Mouse (Mus musculus) small intestine, adult 2 months (tissue): ENCODE measurements at regions not wholly inside any gene's neighbourhood (a gene's known extent, or its start where the extent isn't known, plus 50 kb on each side); places are given as distances from the start of the nearest gene placed in this dataset.

Experiments
- H3K27ac ChIP-seq: fragments of 200-500 bp; 2 replicates; pipeline ENCODE4 v1.5.1; 2012; ENCODE audit warnings: low read depth, low read length, control low read depth, inconsistent platforms; ENCODE audit not compliant: insufficient read depth
- H3K27me3 ChIP-seq: fragments of 200-500 bp; 2 replicates; pipeline ENCODE4 v1.6.1; 2012; ENCODE audit warnings: mild to moderate bottlenecking, moderate library complexity, low read length, inconsistent platforms; ENCODE audit not compliant: control insufficient read depth, insufficient read depth
- H3K36me3 ChIP-seq: fragments of 200-500 bp; 2 replicates; pipeline ENCODE4 v1.6.1; 2012; ENCODE audit warnings: mild to moderate bottlenecking, low read length, control low read depth, inconsistent platforms; ENCODE audit not compliant: control insufficient read depth, insufficient read depth
- H3K4me1 ChIP-seq: fragments of 200-500 bp; 2 replicates; pipeline ENCODE4 v1.6.1; 2012; ENCODE audit warnings: low read length, inconsistent platforms, mixed read lengths; ENCODE audit not compliant: control insufficient read depth, insufficient read depth, insufficient read length
- H3K4me3 ChIP-seq: fragments of 200-500 bp; 2 replicates; pipeline ENCODE4 v1.5.1; 2012; ENCODE audit warnings: low read depth, mild to moderate bottlenecking, control low read depth, inconsistent platforms, low read length, moderate library complexity
- CTCF ChIP-seq: fragments of 200-500 bp; IDR thresholded peaks from 2 replicates; pipeline ENCODE4 v1.5.1; 2012; ENCODE audit warnings: low read depth, mild to moderate bottlenecking, control low read depth, inconsistent platforms, low read length, moderate library complexity, mixed read lengths; ENCODE audit not compliant: insufficient replicate concordance, insufficient read length; ENCODE audit errors: extremely low read depth
- POLR2A ChIP-seq: fragments of 200-500 bp; IDR thresholded peaks from 2 replicates; pipeline ENCODE4 v1.6.1; 2012; ENCODE audit warnings: low read depth, mild to moderate bottlenecking, control low read depth, inconsistent platforms, low read length, moderate library complexity
- WGBS: fragments of 180-500 bp; shearing (Covaris S2); methylation state at CpG from one replicate; pipeline ENCODE4 v1.1.7; 2018; 5-methylcytosine and 5-hydroxymethylcytosine counted together

DNA sequence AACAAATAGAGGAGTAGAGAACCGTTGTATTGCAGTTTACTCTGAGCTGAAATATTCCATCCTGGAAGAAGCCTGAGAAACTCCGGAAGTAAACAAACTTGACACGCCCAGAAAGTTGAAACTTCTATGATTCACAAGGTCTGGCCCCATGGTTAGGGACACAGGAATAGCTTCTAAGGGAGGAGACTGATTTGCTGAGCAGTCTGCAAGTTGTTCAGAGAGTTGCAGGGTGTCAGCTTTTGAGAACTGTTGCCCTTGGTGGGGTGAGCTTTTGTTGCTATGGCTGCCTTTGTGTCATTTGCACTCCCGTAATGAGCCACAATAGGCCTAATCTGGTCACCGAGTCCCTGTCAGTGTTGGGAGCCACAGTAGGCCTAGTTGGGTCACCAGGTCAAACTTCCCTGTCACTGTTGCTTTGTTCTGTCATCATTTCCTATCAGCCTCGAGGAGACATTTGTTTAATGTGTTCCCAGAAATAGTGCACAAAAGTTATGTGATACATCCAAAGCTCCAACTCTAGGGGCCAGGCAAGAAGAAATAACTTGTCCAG lies 443.9 kb downstream of the 1810013L24Rik start:
- WGBS, result 56% methylated on average over 6 of the region's 6 CpGs

GRCm38 (mm10) chr16:9274583-9275100 lies 444.7 kb downstream of the 1810013L24Rik start:
- H3K27ac ChIP-seq, result no peak overlapping the region
- WGBS, result 70% methylated on average over 7 of the region's 7 CpGs
- H3K4me1 ChIP-seq, result no peaks in the 10 kb centered on the region
- TF ChIP-seq CTCF, result no peak
- no peak for TF ChIP-seq POLR2A
- no peaks in the 10 kb centered on the region for H3K27me3 ChIP-seq
- H3K36me3 ChIP-seq, result no peaks in the 10 kb centered on the region
- H3K4me3 ChIP-seq, result no peak overlapping the region

More for the DNA sequence above, 443.9 kb downstream of the 1810013L24Rik start:
- TF ChIP-seq CTCF, result no peak
- TF ChIP-seq POLR2A, result no peak
- H3K4me1 ChIP-seq, result no peaks in the 10 kb centered on the region
- H3K27me3 ChIP-seq, result no peaks in the 10 kb centered on the region
- no peak overlapping the region for H3K4me3 ChIP-seq
- no peak overlapping the region for H3K27ac ChIP-seq
- H3K36me3 ChIP-seq, result no peaks in the 10 kb centered on the region

DNA sequence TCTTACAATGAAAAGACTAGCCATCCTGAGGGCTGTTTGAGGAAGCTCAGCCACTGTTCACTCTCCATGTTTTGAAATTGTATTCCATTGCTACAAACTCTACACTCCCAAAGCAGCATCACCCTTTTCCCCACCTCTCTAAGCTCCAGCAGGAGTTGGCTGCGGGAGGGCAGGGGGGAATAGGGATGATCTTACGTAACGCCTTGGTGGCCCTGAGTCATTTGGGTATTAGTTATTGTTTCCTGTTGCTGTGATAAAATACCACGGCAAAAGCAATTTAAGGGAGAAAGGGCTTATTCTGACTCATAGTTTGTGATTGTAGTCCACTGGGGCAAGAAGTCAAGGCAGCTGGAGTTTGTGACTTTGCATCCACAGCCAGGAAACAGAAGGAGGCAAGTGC lies 445.5 kb downstream of the 1810013L24Rik start:
- Histone ChIP-seq H3K4me1 (no peaks in the 10 kb centered on the region), H3K36me3 (no peaks in the 10 kb centered on the region), H3K27me3 (no peaks in the 10 kb centered on the region), H3K4me3 (no peak overlapping the region), H3K27ac (no peak overlapping the region)
- whole genome bisulfite sequencing, result 69% methylated on average over 4 of the region's 4 CpGs
- TF ChIP-seq CTCF (no peak), POLR2A (no peak)

DNA sequence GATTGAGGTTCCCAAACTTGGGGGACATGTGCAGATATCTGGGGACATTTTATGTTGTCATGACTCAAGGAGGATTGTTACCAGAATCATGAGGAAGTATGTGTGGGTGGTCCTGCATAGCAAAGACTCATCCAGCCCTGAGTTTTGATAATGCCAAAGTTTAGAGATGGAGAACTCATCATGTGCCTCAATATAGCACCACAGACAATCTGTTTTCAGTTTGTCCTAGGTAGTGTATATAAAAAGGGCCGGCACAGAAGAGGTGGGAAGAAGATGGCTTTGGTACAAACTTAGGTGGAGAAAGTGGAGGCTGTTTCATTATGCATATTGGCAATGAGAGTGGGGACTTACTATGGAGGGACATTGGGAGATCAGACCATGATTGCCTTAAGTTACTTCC lies 447.2 kb downstream of the 1810013L24Rik start:
- H3K27me3 ChIP-seq, result no peaks in the 10 kb centered on the region
- no peaks in the 10 kb centered on the region for H3K36me3 ChIP-seq
- H3K4me1 ChIP-seq, result no peaks in the 10 kb centered on the region
- no peak overlapping the region for H3K27ac ChIP-seq
- H3K4me3 ChIP-seq, result no peak overlapping the region
- WGBS, result 95% methylated on average over 1 of the region's 1 CpGs
- TF ChIP-seq POLR2A (no peak), CTCF (no peak)

- Histone ChIP-seq H3K36me3 (no peaks in the 10 kb centered on the region), H3K4me1 (no peaks in the 10 kb centered on the region), H3K27me3 (no peaks in the 10 kb centered on the region), H3K4me3 (no peak overlapping the region), H3K27ac (no peak overlapping the region)
- 71% methylated on average over 6 of the region's 6 CpGs for WGBS
- TF ChIP-seq POLR2A (no peak), CTCF (no peak)
These were observed 449.8 kb downstream of the 1810013L24Rik start for GRCm38 (mm10) chr16:9279726-9280125.

DNA sequence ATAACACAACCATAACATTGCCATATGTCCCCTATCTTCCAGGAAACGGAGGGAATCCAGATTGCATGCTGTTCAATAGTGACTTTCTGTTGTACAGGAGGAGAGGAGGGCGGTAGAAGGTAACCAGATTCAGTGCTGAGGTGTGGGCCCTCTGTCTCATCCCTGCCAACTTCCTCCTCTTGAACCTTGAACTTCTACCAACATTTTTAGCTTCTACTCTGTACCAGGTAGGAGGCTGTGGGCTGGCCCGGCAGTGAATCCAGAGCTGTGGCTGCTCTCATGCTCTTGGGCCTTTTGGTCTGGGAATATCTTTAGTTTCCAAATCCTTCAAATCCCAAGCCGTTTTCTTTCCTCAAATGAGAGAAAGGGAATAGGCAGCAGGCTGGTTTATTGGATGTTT lies 450.5 kb downstream of the 1810013L24Rik start:
- H3K4me1 ChIP-seq, result no peaks in the 10 kb centered on the region
- 66% methylated on average over 4 of the region's 4 CpGs for WGBS

GRCm38 (mm10) chr16:9280931-9281330 lies 451.0 kb downstream of the 1810013L24Rik start:
- 13% methylated on average over 5 of the region's 5 CpGs for WGBS
- no peak for TF ChIP-seq CTCF
- TF ChIP-seq POLR2A, result no peak

More for the DNA sequence above, 450.5 kb downstream of the 1810013L24Rik start:
- Histone ChIP-seq H3K36me3 (no peaks in the 10 kb centered on the region), H3K27me3 (no peaks in the 10 kb centered on the region), H3K4me3 (no peak overlapping the region), H3K27ac (no peak overlapping the region)
- no peak for TF ChIP-seq POLR2A
- no peak for TF ChIP-seq CTCF

GRCm38 (mm10) chr16:9284423-9284822 lies 454.5 kb downstream of the 1810013L24Rik start:
- Histone ChIP-seq H3K27me3 (no peaks in the 10 kb centered on the region), H3K4me3 (no peak overlapping the region), H3K27ac (no peak overlapping the region), H3K36me3 (no peaks in the 10 kb centered on the region), H3K4me1 (no peaks in the 10 kb centered on the region)
- TF ChIP-seq POLR2A (no peak), CTCF (no peak)
- WGBS, result 49% methylated on average over 3 of the region's 3 CpGs

More at GRCm38 (mm10) chr16:9280931-9281330, 451.0 kb downstream of the 1810013L24Rik start:
- Histone ChIP-seq H3K27me3 (no peaks in the 10 kb centered on the region), H3K27ac (no peak overlapping the region), H3K4me3 (no peak overlapping the region), H3K4me1 (no peaks in the 10 kb centered on the region), H3K36me3 (no peaks in the 10 kb centered on the region)
